12 mouse cellular contexts compared by ENCODE assay signal in genomic region chr4:133570066-133570466, GRCm38 (mm10). TPM values are rescaled to one million over a fixed set of nuclear protein-coding genes. Genes with fewer than 3 reads are reported as not detected.
A peak's percentile ranks its signal among the peaks of the same experiment; 100 is the strongest.
DNase-seq lines count a peak whose midpoint lies in the region; ATAC-seq and TF ChIP-seq lines count a peak whose summit lies in the region.
"Had no signal": no experiment of that assay in that cellular context is flagged by ENCODE, and none has a peak within 500 bp of the region (broad histone marks: within the 10 kb centered on the region; RNA-seq: fewer than 3 reads in every experiment).

No protein-coding gene starts in this region.

- peak overlapping the region; percentile 3 to 64; a peak in 3 of 4 replicates for H3K4me3 ChIP-seq in ES-E14 (ENCODE audit: insufficient read depth in 1 of 2, low read depth in 1 of 2, low read length in 2 of 2, poor library complexity in 1 of 2, severe bottlenecking in 1 of 2)
- H3K4me3 ChIP-seq in intestine, postnatal 0 days (ENCODE audit: low read depth, low read length) = no peak overlapping the region
- no peak overlapping the region for H3K4me3 ChIP-seq in liver, embryonic 14.5 days (ENCODE audit: insufficient read depth in 1 of 2, low read depth in 2 of 2, low read length in 2 of 2)
- H3K4me3 ChIP-seq: limb, embryonic 15.5 days had no signal

- no peaks in the 10 kb centered on the region for H3K4me1 ChIP-seq in ES-E14 (ENCODE audit: control insufficient read depth in 2 of 2, insufficient read depth in 2 of 2, low read length in 2 of 2, poor library complexity in 1 of 2)
- 0 out of 2 replicates have a peak, but pooled peaks cover 2% of the 10 kb centered on the region for H3K4me1 ChIP-seq in intestine, postnatal 0 days (replicated peaks; ENCODE audit: control insufficient read depth, insufficient read depth, low read length)
- H3K4me1 ChIP-seq in liver, embryonic 14.5 days (replicated peaks; ENCODE audit: control insufficient read depth in 2 of 2, insufficient read depth in 2 of 2, low read length in 1 of 2) = peaks cover 4 to 10% of the 10 kb centered on the region in 2 experiments; a peak in 3 of 4 replicates

- intact Hi-C loops in left cerebral cortex, postnatal 25 days (cut with DNase I) = no loop called here

- in situ Hi-C loops in ES-E14 (cut with MboI; ENCODE audit: low sequenced_read_pairs in 2 of 2, unreplicated experiment in 2 of 2) = no loop called here

- TF ChIP-seq EP300 in liver, embryonic 14.5 days (IDR thresholded peaks at IDR 0.05; ENCODE audit: low read depth) = no peak

- no peaks in the 10 kb centered on the region for H3K27me3 ChIP-seq in intestine, postnatal 0 days (replicated peaks; ENCODE audit: control insufficient read depth, insufficient read depth, low read length)
- no peaks in the 10 kb centered on the region for H3K27me3 ChIP-seq in liver, embryonic 14.5 days (ENCODE audit: control insufficient read depth, insufficient read depth, low read length)
- H3K27me3 ChIP-seq: limb, embryonic 15.5 days had no signal

- WGBS in intestine, postnatal 0 days = 20% methylated on average over 10 of the region's 10 CpGs
- 32% methylated on average over 10 of the region's 10 CpGs for WGBS in liver, embryonic 14.5 days (ENCODE audit: insufficient replicate concordance)

- peak overlapping the region; percentile 59; the same call in 1 of the 2 replicates for H3K27ac ChIP-seq in ES-E14 (ENCODE audit: insufficient read depth, low read depth, low read length, poor library complexity, severe bottlenecking)
- H3K27ac ChIP-seq in intestine, postnatal 0 days (ENCODE audit: low read depth, low read length) = peak overlapping the region; percentile 81
- no peak overlapping the region for H3K27ac ChIP-seq in liver, embryonic 14.5 days
- H3K27ac ChIP-seq: limb, embryonic 15.5 days had no signal

- ATAC-seq in intestine, postnatal 0 days = peak; percentile 74
- peak; percentile 33; the same call in 1 of the 2 replicates for ATAC-seq in liver, embryonic 14.5 days (ENCODE audit: insufficient read depth)
- no peak for ATAC-seq in erythroid progenitor cell, adult 5-6 weeks (replicated peaks; ENCODE audit: low FRiP score, poor library complexity, severe bottlenecking)
- ATAC-seq: inflammation-experienced regulatory T-cells, adult 6 months had no signal

- no peak for TF ChIP-seq CTCF in intestine, postnatal 0 days (IDR thresholded peaks at IDR 0.05; ENCODE audit: low read depth)
- no peak for TF ChIP-seq CTCF in liver, embryonic 14.5 days (IDR thresholded peaks at IDR 0.05; ENCODE audit: low read depth)

- DNase-seq in 3T3-L1 (ENCODE audit: low read depth, low spot score) = peak; percentile 64
- no peak for DNase-seq in ES-E14 (ENCODE audit: low read depth, low spot score)
- DNase-seq in liver, embryonic 14.5 days (ENCODE audit: low read depth in 3 of 3, low spot score in 3 of 3) = no peak
- DNase-seq in T-cell, adult 2 months (ENCODE audit: low spot score) = no peak
- DNase-seq in left cerebral cortex, postnatal 25 days (ENCODE audit: low spot score in 2 of 2) = no peak
- DNase-seq: midbrain, embryonic 14.5 days had no signal

- no peaks in the 10 kb centered on the region for H3K36me3 ChIP-seq in ES-E14 (ENCODE audit: control insufficient read depth, insufficient read depth, low read length, poor library complexity, severe bottlenecking)
- H3K36me3 ChIP-seq in intestine, postnatal 0 days (ENCODE audit: control insufficient read depth, insufficient read depth) = no peaks in the 10 kb centered on the region
- no peaks in the 10 kb centered on the region for H3K36me3 ChIP-seq in liver, embryonic 14.5 days (replicated peaks; ENCODE audit: control insufficient read depth, insufficient read depth, low read depth)
- H3K36me3 ChIP-seq: limb, embryonic 15.5 days had no signal

- H3K4me2 ChIP-seq in intestine, postnatal 0 days (replicated peaks; ENCODE audit: low read depth) = peak overlapping the region; percentile 43; the same call in 1 of the 2 replicates
- peak overlapping the region; percentile 0; the same call in 1 of the 2 replicates for H3K4me2 ChIP-seq in liver, embryonic 14.5 days (ENCODE audit: low read depth)
- H3K4me2 ChIP-seq: heart, embryonic 11.5 days; limb, embryonic 15.5 days had no signal

- no peaks in the 10 kb centered on the region for H3K9me3 ChIP-seq in ES-E14 (ENCODE audit: control insufficient read depth, insufficient read depth, low read depth, low read length)
- H3K9me3 ChIP-seq in intestine, postnatal 0 days (ENCODE audit: control insufficient read depth) = no peaks in the 10 kb centered on the region
- no peaks in the 10 kb centered on the region for H3K9me3 ChIP-seq in liver, embryonic 14.5 days (ENCODE audit: control insufficient read depth, low read length)
- H3K9me3 ChIP-seq: limb, embryonic 15.5 days had no signal

- H3K9ac ChIP-seq in ES-E14 (ENCODE audit: insufficient read depth, low read depth, low read length, poor library complexity, severe bottlenecking) = peak overlapping the region; percentile 61; the same call in 1 of the 2 replicates
- H3K9ac ChIP-seq in intestine, postnatal 0 days (ENCODE audit: low read depth, low read length) = peak overlapping the region; percentile 27; the same call in 1 of the 2 replicates
- H3K9ac ChIP-seq in liver, embryonic 14.5 days (replicated peaks) = no peak overlapping the region
- H3K9ac ChIP-seq: limb, embryonic 15.5 days had no signal

TF ChIP-seq in ES-E14, 5 proteins besides CTCF, POLR2A, EP300 and RAD21:
- TF ChIP-seq HCFC1 (IDR thresholded peaks at IDR 0.05; ENCODE audit: borderline replicate concordance, insufficient read depth, low read length) (no peak), CHD2 (IDR thresholded peaks at IDR 0.05; ENCODE audit: low read depth, low read length) (no peak), MAFK (IDR thresholded peaks at IDR 0.05; ENCODE audit: insufficient read depth, low read depth, low read length) (no peak), ZC3H11A (IDR thresholded peaks at IDR 0.05; ENCODE audit: borderline replicate concordance, low read depth, low read length) (no peak)
TF ChIP-seq in ES-E14: peak in this region for 0.

RNA-seq across cellular contexts. Expression of gene Gpatch3, which starts 4.5 kb away (rescaled TPM):
- total RNA-seq in ES-E14 (2012; rRNA removed) = 14.4 and 19.9 TPM in 2 replicates
- polyA plus RNA-seq in intestine, postnatal 0 days (2015; fragmentation: Nextera tagmentation; extraction: Ambion mirVana) = 7.1 and 7.2 TPM in 2 replicates
- 1.9 and 3.1 TPM in 2 replicates for polyA plus RNA-seq in liver, embryonic 14.5 days (2012; rRNA removed)
- polyA plus RNA-seq in liver, embryonic 14.5 days (2014; fragmentation: Nextera tagmentation; extraction: Ambion mirVana) = 3.1 and 4.6 TPM in 2 replicates
- 1 to 10 TPM; 6.5 to 7.3 TPM for total RNA-seq in left cerebral cortex, postnatal 25 days (2021)
- total RNA-seq in erythroid progenitor cell, adult 5-6 weeks (2015; ENCODE audit: low replicate concordance) = 1.7 and 3.6 TPM in 2 replicates
- total RNA-seq in erythroid progenitor cell, adult 5-6 weeks (2017; ENCODE audit: low replicate concordance) = 4.1 and 19.7 TPM in 2 replicates

RNA-seq across cellular contexts. Expression of gene Gpn2, which starts 14.1 kb away (rescaled TPM):
- total RNA-seq in ES-E14 (2012; rRNA removed) = 39.5 and 52.6 TPM in 2 replicates
- polyA plus RNA-seq in intestine, postnatal 0 days (2015; fragmentation: Nextera tagmentation; extraction: Ambion mirVana) = 16.1 and 18.4 TPM in 2 replicates
- 15.2 and 17.6 TPM in 2 replicates for polyA plus RNA-seq in liver, embryonic 14.5 days (2012; rRNA removed)
- polyA plus RNA-seq in liver, embryonic 14.5 days (2014; fragmentation: Nextera tagmentation; extraction: Ambion mirVana) = 10.0 and 10.3 TPM in 2 replicates
- total RNA-seq in left cerebral cortex, postnatal 25 days (2021) = 10 to 100 TPM in 1 of 2 experiments, 1 to 10 TPM in 1; 9.8 to 10.9 TPM
- total RNA-seq in erythroid progenitor cell, adult 5-6 weeks (2015; ENCODE audit: low replicate concordance) = 4.2 and 12.3 TPM in 2 replicates
- total RNA-seq in erythroid progenitor cell, adult 5-6 weeks (2017; ENCODE audit: low replicate concordance) = 4.2 and 5.0 TPM in 2 replicates

RNA-seq across cellular contexts. Expression of gene Nr0b2, which starts 16.9 kb away (rescaled TPM):
- 0.31 and 0.32 TPM in 2 replicates for total RNA-seq in ES-E14 (2012; rRNA removed)
- 25.6 and 34.8 TPM in 2 replicates for polyA plus RNA-seq in intestine, postnatal 0 days (2015; fragmentation: Nextera tagmentation; extraction: Ambion mirVana)
- 0.38 and 0.48 TPM in 2 replicates for polyA plus RNA-seq in liver, embryonic 14.5 days (2012; rRNA removed)
- 0.77 and 0.85 TPM in 2 replicates for polyA plus RNA-seq in liver, embryonic 14.5 days (2014; fragmentation: Nextera tagmentation; extraction: Ambion mirVana)
- not detected for total RNA-seq in left cerebral cortex, postnatal 25 days (2021)
- total RNA-seq in erythroid progenitor cell, adult 5-6 weeks (2015; ENCODE audit: low replicate concordance) = not detected in 2 replicates
- total RNA-seq in erythroid progenitor cell, adult 5-6 weeks (2017; ENCODE audit: low replicate concordance) = not detected in 2 replicates
- polyA plus RNA-seq: embryonic facial prominence, embryonic 11.5 days; inflammation-experienced regulatory T-cells, adult 6 months; limb, embryonic 15.5 days; midbrain, embryonic 14.5 days had no signal

RNA-seq across cellular contexts. Expression of gene Nudc, which starts 24.3 kb away (rescaled TPM):
- 340 and 358 TPM in 2 replicates for total RNA-seq in ES-E14 (2012; rRNA removed)
- 125 and 138 TPM in 2 replicates for polyA plus RNA-seq in intestine, postnatal 0 days (2015; fragmentation: Nextera tagmentation; extraction: Ambion mirVana)
- 64.5 and 124 TPM in 2 replicates for polyA plus RNA-seq in liver, embryonic 14.5 days (2012; rRNA removed)
- 88.2 and 101 TPM in 2 replicates for polyA plus RNA-seq in liver, embryonic 14.5 days (2014; fragmentation: Nextera tagmentation; extraction: Ambion mirVana)
- 100 to 1,000 TPM; 129 TPM for total RNA-seq in left cerebral cortex, postnatal 25 days (2021)
- 57.3 and 70.0 TPM in 2 replicates for total RNA-seq in erythroid progenitor cell, adult 5-6 weeks (2015; ENCODE audit: low replicate concordance)
- total RNA-seq in erythroid progenitor cell, adult 5-6 weeks (2017; ENCODE audit: low replicate concordance) = 55.3 and 88.5 TPM in 2 replicates

RNA-seq across cellular contexts. Expression of gene Sfn, which starts 31.9 kb away (rescaled TPM):
- total RNA-seq in ES-E14 (2012; rRNA removed) = 35.8 and 46.6 TPM in 2 replicates
- 34.8 and 37.6 TPM in 2 replicates for polyA plus RNA-seq in intestine, postnatal 0 days (2015; fragmentation: Nextera tagmentation; extraction: Ambion mirVana)
- 0.45 and 0.52 TPM in 2 replicates for polyA plus RNA-seq in liver, embryonic 14.5 days (2012; rRNA removed)
- 0.10 and 0.35 TPM in 2 replicates for polyA plus RNA-seq in liver, embryonic 14.5 days (2014; fragmentation: Nextera tagmentation; extraction: Ambion mirVana)
- 1 to 10 TPM; 1.3 to 1.9 TPM for total RNA-seq in left cerebral cortex, postnatal 25 days (2021)
- 2.9 TPM in 1 of 2 replicates, not detected in the other for total RNA-seq in erythroid progenitor cell, adult 5-6 weeks (2015; ENCODE audit: low replicate concordance)
- total RNA-seq in erythroid progenitor cell, adult 5-6 weeks (2017; ENCODE audit: low replicate concordance) = 0.64 TPM in 1 of 2 replicates, not detected in the other

Comparison
In these comparisons a context has a peak if more than half of its experiments do, and no peak if none do; other contexts are left out.
1. H3K4me3 ChIP-seq: peak in ES-E14 (2 of 2); none in intestine, postnatal 0 days (single experiment) and liver, embryonic 14.5 days (0 of 2).